Comparison of ENCODE assay signal across 8 mouse cellular contexts in genomic region chr5:149634409-149635035, GRCm38 (mm10). TPM values are rescaled to one million over a fixed set of nuclear protein-coding genes. Genes with fewer than 3 reads are reported as not detected.
A peak's percentile ranks its signal among the peaks of the same experiment; 100 is the strongest.
DNase-seq lines count a peak whose midpoint lies in the region; ATAC-seq and TF ChIP-seq lines count a peak whose summit lies in the region.

No protein-coding gene starts in this region.

- no peak for DNase-seq in layer of hippocampus, adult 2 months (ENCODE audit: low spot score in 2 of 2)
- no peak for DNase-seq in layer of hippocampus, adult 9-10 months (ENCODE audit: low spot score)
- no peak for DNase-seq in embryonic facial prominence, embryonic 11.5 days (ENCODE audit: low spot score)
- DNase-seq in embryo, embryonic 10.5 days (ENCODE audit: low spot score): no peak
- DNase-seq in left cerebral cortex, adult 8-10 months (ENCODE audit: low spot score in 2 of 2): no peak

- H3K9ac ChIP-seq in embryonic facial prominence, embryonic 11.5 days (replicated peaks; ENCODE audit: low read length): peak overlapping the region; percentile 82
- H3K9ac ChIP-seq in intestine, embryonic 15.5 days: peak overlapping the region; percentile 58
- H3K9ac ChIP-seq in neural tube, embryonic 13.5 days: peak overlapping the region; percentile 88

- 74% methylated on average over 11 of the region's 11 CpGs for WGBS in embryonic facial prominence, embryonic 11.5 days
- 47% methylated on average over 11 of the region's 11 CpGs for WGBS in intestine, embryonic 15.5 days
- 77% methylated on average over 11 of the region's 11 CpGs for WGBS in neural tube, embryonic 13.5 days

- H3K4me1 ChIP-seq in embryonic facial prominence, embryonic 11.5 days (ENCODE audit: control insufficient read depth, insufficient read depth, low read length): no peaks in the 10 kb centered on the region
- peaks cover 8% of the 10 kb centered on the region; the same call in 1 of the 2 replicates for H3K4me1 ChIP-seq in intestine, embryonic 15.5 days (replicated peaks)
- H3K4me1 ChIP-seq in neural tube, embryonic 13.5 days (replicated peaks): peaks cover 32% of the 10 kb centered on the region

- H3K4me3 ChIP-seq in layer of hippocampus, adult 2 months: peak overlapping the region; percentile 87
- H3K4me3 ChIP-seq in embryonic facial prominence, embryonic 11.5 days (ENCODE audit: low read depth, low read length): peak overlapping the region; percentile 81
- peak overlapping the region; percentile 65 for H3K4me3 ChIP-seq in intestine, embryonic 15.5 days (replicated peaks)
- H3K4me3 ChIP-seq in neural tube, embryonic 13.5 days: peak overlapping the region; percentile 80

- peak overlapping the region; percentile 87 for H3K4me2 ChIP-seq in embryonic facial prominence, embryonic 11.5 days (ENCODE audit: low read depth, low read length)
- H3K4me2 ChIP-seq in intestine, embryonic 15.5 days (replicated peaks): peak overlapping the region; percentile 63
- peak overlapping the region; percentile 85 for H3K4me2 ChIP-seq in neural tube, embryonic 13.5 days

- ATAC-seq in embryonic facial prominence, embryonic 11.5 days (replicated peaks; ENCODE audit: insufficient number of reproducible peaks, low FRiP score, low TSS enrichment, low read depth): no peak
- no peak for ATAC-seq in intestine, embryonic 15.5 days
- no peak for ATAC-seq in neural tube, embryonic 13.5 days (ENCODE audit: low read depth)
- no peak for ATAC-seq in frontal cortex, adult (ENCODE audit: low TSS enrichment)

- peak overlapping the region; percentile 97 for H3K27ac ChIP-seq in layer of hippocampus, adult 2 months
- no peak overlapping the region for H3K27ac ChIP-seq in embryonic facial prominence, embryonic 11.5 days (replicated peaks; ENCODE audit: low read depth, low read length)
- no peak overlapping the region for H3K27ac ChIP-seq in intestine, embryonic 15.5 days
- no peak overlapping the region for H3K27ac ChIP-seq in neural tube, embryonic 13.5 days (replicated peaks)

- H3K9me3 ChIP-seq in embryonic facial prominence, embryonic 11.5 days (replicated peaks; ENCODE audit: control insufficient read depth, low read length): no peaks in the 10 kb centered on the region
- no peaks in the 10 kb centered on the region for H3K9me3 ChIP-seq in intestine, embryonic 15.5 days
- no peaks in the 10 kb centered on the region for H3K9me3 ChIP-seq in neural tube, embryonic 13.5 days

- no peak for TF ChIP-seq CTCF in layer of hippocampus, adult 2 months (conservative IDR thresholded peaks at IDR 0.05)

- peaks cover 9% of the 10 kb centered on the region for H3K36me3 ChIP-seq in embryonic facial prominence, embryonic 11.5 days (replicated peaks; ENCODE audit: control insufficient read depth, insufficient read depth, low read depth, low read length)
- H3K36me3 ChIP-seq in intestine, embryonic 15.5 days: peaks cover 16% of the 10 kb centered on the region; the same call in 1 of the 2 replicates
- peaks cover 42% of the 10 kb centered on the region for H3K36me3 ChIP-seq in neural tube, embryonic 13.5 days

- H3K27me3 ChIP-seq in embryonic facial prominence, embryonic 11.5 days (ENCODE audit: control insufficient read depth, insufficient read depth, low read length): no peaks in the 10 kb centered on the region
- H3K27me3 ChIP-seq in intestine, embryonic 15.5 days (replicated peaks): no peaks in the 10 kb centered on the region
- H3K27me3 ChIP-seq in neural tube, embryonic 13.5 days: no peaks in the 10 kb centered on the region

RNA-seq across cellular contexts. Expression of gene Hsph1, which starts 1.7 kb away (rescaled TPM):
- total RNA-seq in layer of hippocampus, adult 2 months (2021): 100 to 1,000 TPM; 337 to 340 TPM
- 129 and 131 TPM in 2 replicates for polyA plus RNA-seq in embryonic facial prominence, embryonic 11.5 days (2014; fragmentation: Nextera tagmentation; extraction: Ambion mirVana)
- 54.8 and 56.8 TPM in 2 replicates for polyA plus RNA-seq in intestine, embryonic 15.5 days (2015; fragmentation: Nextera tagmentation; extraction: Ambion mirVana)
- polyA plus RNA-seq in neural tube, embryonic 13.5 days (2015; fragmentation: Nextera tagmentation; extraction: Ambion mirVana): 90.7 and 108 TPM in 2 replicates
- 100 to 1,000 TPM; 269 to 310 (median 301) TPM for total RNA-seq in left cerebral cortex, adult 8-10 months (2022)

RNA-seq across cellular contexts. Expression of gene B3glct, which starts 43.5 kb away (rescaled TPM):
- 10 to 100 TPM; 10.7 to 11.9 TPM for total RNA-seq in layer of hippocampus, adult 2 months (2021)
- polyA plus RNA-seq in embryonic facial prominence, embryonic 11.5 days (2014; fragmentation: Nextera tagmentation; extraction: Ambion mirVana): 16.8 and 19.0 TPM in 2 replicates
- 11.2 and 12.3 TPM in 2 replicates for polyA plus RNA-seq in intestine, embryonic 15.5 days (2015; fragmentation: Nextera tagmentation; extraction: Ambion mirVana)
- polyA plus RNA-seq in neural tube, embryonic 13.5 days (2015; fragmentation: Nextera tagmentation; extraction: Ambion mirVana): 14.5 and 16.1 TPM in 2 replicates
- total RNA-seq in left cerebral cortex, adult 8-10 months (2022): 10 to 100 TPM; 16.4 to 21.1 (median 18.8) TPM
